Mouse (Mus musculus) heart, adult 18-20 months (tissue): ENCODE measurements at regions not wholly inside any gene's neighbourhood (a gene's known extent, or its start where the extent isn't known, plus 50 kb on each side); places are given as distances from the start of the nearest gene placed in this dataset.
A peak's percentile ranks its signal among the peaks of the same experiment; 100 is the strongest.

ENCODE experiments used
- DNase-seq, 2 experiments: peaks; one replicate each; pipeline ENCODE4 v3.0.0; 2021 to 2022; ENCODE audit warnings: mixed read lengths in 1 of 2

DNA sequence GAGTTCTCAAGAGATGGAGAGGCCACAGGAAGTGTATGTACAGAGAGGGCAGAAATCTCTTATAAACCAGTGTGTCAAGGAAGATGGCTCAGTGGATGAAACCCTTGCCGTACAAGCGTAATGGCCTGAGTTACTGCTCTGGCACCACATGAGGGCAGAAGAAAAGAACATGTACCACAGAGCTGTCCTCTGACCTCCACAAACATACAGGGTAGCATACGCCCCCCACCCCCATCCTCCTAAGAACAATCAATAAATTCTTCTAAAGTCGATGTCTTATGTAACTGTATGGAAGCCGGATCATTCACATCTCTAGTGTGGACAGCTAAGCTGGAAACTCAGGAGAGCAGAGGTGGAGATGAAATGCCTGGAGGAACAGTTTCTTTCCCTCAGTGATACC lies 227.9 kb upstream of the Gpc5 start:
- no peak for DNase-seq

- peak in 1 of 2 experiments; percentile 2 for DNase-seq
These were observed 222.8 kb upstream of the Gpc5 start for GRCm38 (mm10) chr14:114869233-114869632.

DNA sequence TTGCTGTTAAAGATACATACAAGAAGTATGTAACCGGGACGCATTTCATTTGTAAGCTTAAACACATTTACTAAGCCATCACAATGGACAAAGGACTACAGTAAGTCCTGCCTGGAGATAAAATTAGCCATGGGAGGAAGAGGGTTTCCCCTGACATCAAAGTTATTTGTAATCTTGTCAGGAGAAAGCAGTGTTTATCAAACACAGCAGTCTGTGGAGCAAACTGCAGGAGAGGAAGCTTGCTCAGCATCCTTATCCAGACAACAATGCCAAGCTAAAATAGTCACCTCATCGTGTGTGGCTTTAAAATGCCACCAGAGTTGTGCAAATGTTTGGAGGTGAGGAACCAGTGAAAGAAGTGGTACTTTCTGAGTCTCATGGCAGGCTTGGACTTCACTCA lies 216.9 kb upstream of the Gpc5 start:
- no peak for DNase-seq

DNA sequence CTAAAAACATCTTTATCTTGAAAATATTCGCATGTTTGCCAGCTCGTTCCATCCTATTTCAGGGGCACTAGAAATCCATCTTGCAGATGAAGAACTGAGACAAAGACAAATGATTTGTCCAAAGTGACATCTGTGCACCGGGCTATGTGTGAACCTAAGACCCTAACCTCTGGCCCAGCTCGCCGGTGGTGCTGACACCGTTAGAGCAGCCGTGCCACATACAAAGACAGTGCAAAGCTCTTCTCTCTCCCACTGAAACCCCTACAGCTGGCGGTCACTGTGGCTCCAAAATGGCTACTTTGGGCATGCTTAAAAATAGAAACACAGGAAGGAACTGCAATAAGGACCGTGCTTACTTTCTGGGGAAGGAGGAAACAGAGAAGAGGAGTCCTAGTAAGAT lies 215.6 kb upstream of the Gpc5 start:
- DNase-seq, result no peak

- no peak for DNase-seq
These were observed 214.5 kb upstream of the Gpc5 start for GRCm38 (mm10) chr14:114877477-114877876.

- DNase-seq, result no peak
These were observed 211.7 kb upstream of the Gpc5 start for GRCm38 (mm10) chr14:114880291-114880690.

GRCm38 (mm10) chr14:114904109-114904508 lies 187.9 kb upstream of the Gpc5 start:
- no peak for DNase-seq

DNA sequence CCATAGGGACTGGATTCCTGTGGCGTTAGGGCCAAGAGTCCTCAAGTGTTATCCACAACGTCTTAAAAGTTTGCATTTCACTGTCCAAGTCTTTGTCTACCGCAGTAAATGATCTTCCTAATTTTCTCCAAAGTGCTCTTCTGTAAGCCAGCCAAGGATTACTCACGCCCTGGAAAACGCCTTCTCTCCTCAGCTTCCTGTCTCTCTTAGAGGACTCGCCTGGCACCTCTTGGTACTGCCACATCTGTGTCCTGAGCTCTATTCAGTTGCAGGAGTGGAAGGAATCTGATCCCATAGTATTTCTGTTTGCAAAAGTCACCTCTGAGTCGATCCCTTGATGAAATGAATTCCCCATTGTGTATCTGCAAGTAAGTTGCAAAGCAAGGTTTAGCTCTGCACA lies 179.7 kb upstream of the Gpc5 start:
- DNase-seq, result no peak

- DNase-seq, result peak; percentile 2 to 9
These were observed 178.8 kb upstream of the Gpc5 start for GRCm38 (mm10) chr14:114913238-114913637.

- no peak for DNase-seq
These were observed 146.3 kb upstream of the Gpc5 start for GRCm38 (mm10) chr14:114945744-114946143.

DNA sequence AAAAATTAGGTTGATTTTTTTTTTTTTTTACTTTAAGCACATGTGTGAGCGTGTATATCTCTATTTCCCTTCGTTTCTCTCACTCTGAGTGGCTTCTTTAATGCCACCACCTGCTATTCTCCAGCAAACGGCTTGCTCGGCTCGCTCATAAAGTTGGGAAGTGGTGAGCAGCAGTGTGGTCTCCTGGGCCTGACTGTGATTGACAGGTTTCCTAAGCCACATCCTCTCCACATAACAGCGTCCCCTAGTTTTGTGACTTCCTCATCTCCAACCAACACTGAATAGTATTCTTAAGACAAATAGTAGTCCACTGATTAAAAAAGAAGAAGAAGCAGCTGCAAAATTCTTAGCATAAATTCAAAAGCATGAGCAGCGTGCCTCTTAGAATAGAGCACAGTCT lies 145.7 kb upstream of the Gpc5 start:
- no peak for DNase-seq

- DNase-seq, result peak; percentile 8 to 23
These were observed 143.5 kb upstream of the Gpc5 start for GRCm38 (mm10) chr14:114948341-114949155.

GRCm38 (mm10) chr14:114949156-114949496 lies 142.9 kb upstream of the Gpc5 start:
- no peak for DNase-seq

- no peak for DNase-seq
These were observed 139.7 kb upstream of the Gpc5 start for GRCm38 (mm10) chr14:114952280-114952679.

GRCm38 (mm10) chr14:114953070-114953665 lies 138.8 kb upstream of the Gpc5 start:
- no peak for DNase-seq

DNA sequence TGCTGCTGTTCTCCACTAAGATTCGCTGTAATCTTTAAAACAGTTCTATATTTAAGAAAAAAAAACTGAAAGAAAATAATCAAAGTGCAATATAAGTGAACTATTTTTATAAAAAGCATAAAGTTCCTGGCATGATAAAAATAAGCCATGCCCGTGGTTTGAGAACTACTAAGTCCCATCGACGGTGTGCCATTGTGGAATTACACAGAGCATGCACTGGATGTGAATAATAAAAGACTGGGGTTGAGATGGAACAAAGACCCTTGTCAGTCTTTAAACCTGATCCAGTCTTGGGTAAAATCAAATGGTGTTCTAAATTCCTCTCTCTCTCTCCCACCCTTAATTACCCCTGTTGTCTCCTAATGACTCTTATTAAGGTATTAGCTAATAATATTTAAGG lies 137.7 kb upstream of the Gpc5 start:
- no peak for DNase-seq

DNA sequence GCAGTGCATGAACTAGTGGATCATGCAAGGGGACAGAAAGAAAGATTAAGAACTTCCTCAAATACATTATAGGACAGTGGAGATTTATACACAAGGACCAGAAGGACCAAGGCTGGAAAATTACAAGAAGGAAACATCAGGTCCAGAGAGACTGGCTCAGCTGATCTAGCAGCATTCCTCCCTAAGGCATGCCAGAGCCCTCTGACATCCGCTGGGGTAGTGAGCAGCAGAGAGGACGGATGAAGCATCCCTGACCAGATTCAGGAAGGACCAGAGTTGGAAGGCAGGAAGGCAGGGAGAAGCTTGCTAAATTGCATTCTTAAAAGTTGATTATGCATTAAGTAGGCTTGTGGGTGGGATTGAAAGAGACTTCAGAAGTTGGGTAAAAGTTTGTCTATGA lies 136.4 kb upstream of the Gpc5 start:
- DNase-seq, result no peak

DNA sequence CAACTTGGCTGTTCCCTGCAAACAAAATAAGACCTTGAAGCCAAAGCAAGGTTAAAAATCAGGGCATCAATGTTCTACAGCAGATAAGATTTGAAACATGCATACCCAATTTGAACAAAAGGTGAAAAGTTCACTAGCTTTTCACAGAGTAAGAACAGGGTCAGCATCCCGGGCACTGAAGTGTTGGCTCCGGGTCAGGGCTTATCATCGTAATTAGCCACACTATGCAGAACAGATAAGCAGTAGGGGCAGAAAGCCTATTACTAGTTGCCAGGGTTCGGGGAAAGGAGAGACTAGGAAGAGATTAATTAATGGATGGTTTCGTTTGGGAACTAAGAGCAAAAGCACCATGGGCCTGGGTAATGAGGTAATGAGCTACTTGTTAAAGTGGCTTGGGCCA lies 131.7 kb upstream of the Gpc5 start:
- peak in 1 of 2 experiments; percentile 16 for DNase-seq

- DNase-seq, result no peak
These were observed 126.1 kb upstream of the Gpc5 start for GRCm38 (mm10) chr14:114965941-114966340.

DNA sequence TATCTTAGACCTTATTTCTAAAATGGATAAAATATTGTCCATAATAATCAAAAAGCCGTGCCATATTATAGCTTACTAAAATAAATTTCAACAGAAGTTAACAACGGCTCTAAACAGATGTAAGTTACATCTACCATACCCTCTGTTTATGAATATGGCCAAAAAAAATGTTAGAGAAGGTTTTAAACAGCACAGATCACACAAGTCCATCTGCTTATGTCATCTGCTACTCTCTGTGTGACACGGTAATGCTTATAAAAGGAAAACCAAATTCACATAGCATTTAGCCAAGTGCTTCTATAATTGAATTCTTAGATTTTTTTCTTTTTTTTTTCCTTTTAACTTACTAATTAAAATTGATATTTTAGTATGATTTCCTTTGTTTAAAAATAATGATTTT lies 123.0 kb upstream of the Gpc5 start:
- DNase-seq, result no peak

- no peak for DNase-seq
These were observed 110.9 kb upstream of the Gpc5 start for GRCm38 (mm10) chr14:114981120-114981519.

GRCm38 (mm10) chr14:115003223-115003622 lies 88.8 kb upstream of the Gpc5 start:
- DNase-seq, result no peak

GRCm38 (mm10) chr14:115004733-115005405 lies 87.1 kb upstream of the Gpc5 start:
- DNase-seq, result no peak

GRCm38 (mm10) chr14:115010877-115011276 lies 81.1 kb upstream of the Gpc5 start:
- DNase-seq, result no peak
